Mouse (Mus musculus): ENCODE measurements around the gene Gys1.
"Not testable (repeated sequence)": the region's sequence is repeated elsewhere in the genome, so short reads cannot be mapped to it uniquely, and the experiment has no call there.

Gys1 gene

GRCm38 (mm10) chr7:45457204-45458060 is 22.8 kb downstream of the Gys1 start:
- DNase-seq = no peak

GRCm38 (mm10) chr7:45458748-45459563 is 24.3 kb downstream of the Gys1 start:
- peak; percentile 85 to 86 for DNase-seq

GRCm38 (mm10) chr7:45459564-45460140 is 25.0 kb downstream of the Gys1 start, which contains the start of gene Ftl1:
TSS of gene Ftl1 (minus strand) at chr7:45459884.
- DNase-seq = peak; percentile 93 to 97

DNA sequence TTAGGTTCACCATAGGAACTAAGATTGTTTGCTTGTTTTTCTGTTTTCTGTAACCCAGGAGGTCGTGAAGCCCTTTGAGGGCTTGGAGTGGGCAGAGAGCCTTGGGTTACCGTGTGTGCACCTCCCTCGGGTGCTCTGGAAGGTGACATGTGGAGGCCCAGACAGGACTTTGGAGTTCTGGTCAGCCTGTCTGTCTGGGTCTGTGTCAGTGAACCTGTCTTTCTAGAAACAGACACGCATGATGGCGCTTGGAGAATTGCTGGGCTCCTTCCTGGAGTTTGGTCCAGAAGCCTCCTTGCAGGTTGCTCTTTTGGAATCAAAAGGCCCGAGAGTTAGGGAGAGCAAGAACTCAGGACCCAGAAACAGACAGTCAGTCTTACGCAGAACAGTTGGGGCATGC is 25.7 kb downstream of the Gys1 start:
- no peak for DNase-seq

DNA sequence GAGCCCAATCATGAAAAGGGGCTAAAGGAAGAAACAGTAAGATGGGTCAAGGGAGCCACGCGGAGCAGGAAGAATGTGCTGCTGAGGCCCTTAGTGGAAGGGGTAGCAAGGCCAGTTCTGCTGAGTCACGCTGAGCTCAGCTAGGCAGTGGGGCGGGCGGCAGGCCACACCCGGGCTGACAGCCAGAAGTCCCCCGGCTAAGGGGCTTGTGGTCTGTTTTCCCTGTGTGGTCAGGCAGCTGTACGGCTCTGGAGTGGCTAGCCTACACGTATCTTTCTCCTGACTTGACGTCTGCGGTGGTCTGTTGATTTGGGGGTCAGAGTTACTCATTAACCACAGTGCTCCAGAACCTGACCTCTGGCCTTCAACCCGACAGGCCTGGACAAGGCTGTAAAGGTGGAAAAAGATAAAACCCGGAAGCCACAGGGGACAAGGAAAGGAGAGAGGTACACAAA is 26.2 kb downstream of the Gys1 start:
- DNase-seq = peak; percentile 29 to 56

- DNase-seq = no peak
Observed at GRCm38 (mm10) chr7:45461326-45461725, 26.7 kb downstream of the Gys1 start.

GRCm38 (mm10) chr7:45461781-45462180 is 27.1 kb downstream of the Gys1 start:
- DNase-seq = no peak

GRCm38 (mm10) chr7:45462325-45462724 is 27.7 kb downstream of the Gys1 start:
- DNase-seq = no peak

DNA sequence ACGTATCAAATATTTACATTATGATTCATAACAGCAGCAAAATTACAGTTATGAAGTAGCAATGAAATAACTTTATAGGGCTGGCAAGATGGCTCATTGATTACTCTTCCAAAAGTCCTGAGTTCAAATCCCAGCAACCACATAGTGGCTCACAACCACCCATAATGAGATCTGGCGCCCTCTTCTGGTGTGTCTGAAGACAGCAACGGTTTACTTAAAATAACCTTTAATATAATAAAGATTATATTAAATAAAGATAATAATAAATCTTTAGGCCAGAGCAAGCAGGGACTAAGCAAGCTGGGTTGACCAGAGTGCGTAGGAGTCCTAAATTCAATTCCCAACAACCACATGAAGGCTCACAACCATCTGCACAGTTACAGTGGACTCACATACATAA is 28.2 kb downstream of the Gys1 start:
- not testable (repeated sequence) for DNase-seq

- no peak for DNase-seq
Observed at GRCm38 (mm10) chr7:45463987-45464778, 29.5 kb downstream of the Gys1 start.

DNA sequence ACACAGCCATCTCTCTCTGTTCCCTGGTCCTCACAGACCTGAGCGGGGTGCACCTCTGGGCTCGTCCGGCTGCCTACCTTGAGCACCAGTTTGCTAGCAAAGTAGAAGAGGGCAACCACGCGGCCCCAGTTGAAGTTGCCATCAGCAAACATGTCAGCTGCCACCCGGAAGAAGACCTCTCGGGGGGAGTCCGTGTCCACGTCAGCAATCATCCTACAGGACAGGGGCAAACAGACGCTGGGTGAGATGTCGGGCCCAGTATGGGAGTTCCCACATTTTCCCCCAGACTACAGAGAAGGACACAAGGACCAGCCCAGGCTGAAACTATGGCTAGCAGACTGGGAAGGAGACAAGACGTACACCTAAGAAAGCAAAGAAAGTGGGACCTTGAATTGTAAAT is 30.5 kb downstream of the Gys1 start:
- DNase-seq = no peak

DNA sequence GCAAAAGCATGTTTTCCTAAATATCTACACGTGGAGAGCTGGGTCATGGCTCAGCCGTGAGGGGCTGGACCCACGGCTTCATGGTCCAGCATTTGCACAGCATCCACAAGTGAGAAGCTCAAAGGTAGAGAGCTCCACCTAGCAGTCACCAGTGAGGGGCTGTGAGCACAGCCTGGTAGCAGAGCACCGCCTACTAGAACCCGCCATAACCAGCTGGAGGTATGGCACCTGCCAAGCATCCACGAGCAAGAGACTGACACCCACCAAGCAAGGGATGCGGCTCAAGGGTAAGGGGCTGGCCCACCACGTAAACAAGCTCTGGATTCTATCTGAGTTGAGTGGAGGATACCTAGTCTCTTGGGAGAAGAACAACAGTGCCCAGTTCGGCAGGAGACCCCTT is 30.9 kb downstream of the Gys1 start:
- DNase-seq = peak; percentile 16 to 40

- peak; percentile 87 to 90 for DNase-seq
Observed at GRCm38 (mm10) chr7:45466283-45467089, 31.8 kb downstream of the Gys1 start, which contains the start of gene Bax. TSS of gene Bax (minus strand) at chr7:45466898.

DNA sequence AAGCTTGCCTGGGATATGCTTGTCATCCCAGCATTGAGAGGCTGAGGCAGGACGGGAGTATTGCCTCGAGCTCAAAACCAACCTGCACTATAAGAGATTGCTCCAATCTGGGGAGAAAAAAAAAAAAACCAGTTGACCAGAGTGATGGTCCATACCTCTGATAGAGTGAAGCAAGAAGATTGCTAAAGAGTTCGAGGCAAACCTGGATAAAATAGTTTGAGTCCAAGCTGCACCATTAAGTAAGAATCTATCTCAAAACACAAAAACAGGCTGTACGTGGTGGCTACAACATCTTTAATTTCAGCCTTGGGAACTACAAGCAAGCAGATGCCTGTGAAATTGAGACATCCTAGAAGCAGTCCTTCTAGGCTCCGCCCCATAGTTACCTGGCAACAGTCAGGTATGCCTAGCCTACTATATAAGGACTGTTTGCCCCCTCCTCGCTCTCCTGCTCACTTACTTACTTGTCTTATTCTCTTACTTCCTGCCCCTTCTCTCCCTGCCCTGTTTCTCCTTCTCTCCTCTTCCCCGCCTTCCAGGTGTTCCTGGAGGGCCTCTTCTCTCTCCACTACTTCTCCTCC is 32.5 kb downstream of the Gys1 start:
- no peak for DNase-seq

- peak; percentile 54 to 72 for DNase-seq
Observed at GRCm38 (mm10) chr7:45470869-45471268, 36.2 kb downstream of the Gys1 start.

DNA sequence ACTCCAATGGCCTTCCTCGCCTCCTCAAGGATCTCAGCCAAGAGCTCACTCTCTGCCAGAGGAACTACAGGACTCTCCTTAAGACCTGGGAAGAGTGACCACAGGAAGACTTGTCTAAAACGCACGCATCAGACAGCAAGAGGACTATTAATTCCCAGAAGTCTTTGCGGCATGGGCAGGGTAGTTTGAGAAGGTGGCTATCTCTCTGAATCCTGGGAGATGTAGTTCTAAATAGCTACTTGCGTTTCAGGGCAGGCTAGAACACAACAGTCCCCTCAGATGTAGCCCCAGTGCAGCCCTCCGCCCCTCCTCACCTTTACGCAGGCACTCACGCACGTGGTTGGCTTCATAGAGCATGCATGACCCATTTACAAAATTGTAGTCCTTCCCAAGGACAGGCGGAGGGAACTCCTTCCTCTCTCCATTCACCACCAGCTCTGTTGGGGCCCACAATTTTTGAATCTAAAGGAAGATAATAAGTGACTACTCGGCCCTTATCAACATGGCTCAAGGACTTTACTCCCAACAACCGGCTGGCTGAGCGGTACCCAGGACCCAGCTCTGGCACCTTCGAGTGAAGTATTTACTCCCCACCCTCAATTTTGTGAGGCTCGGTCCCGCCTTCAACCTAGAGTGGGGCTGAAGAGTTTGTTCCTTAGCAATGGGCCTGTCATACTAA is 40.8 kb downstream of the Gys1 start:
- no peak for DNase-seq

GRCm38 (mm10) chr7:45476453-45476852 is 41.8 kb downstream of the Gys1 start:
- no peak for DNase-seq

DNA sequence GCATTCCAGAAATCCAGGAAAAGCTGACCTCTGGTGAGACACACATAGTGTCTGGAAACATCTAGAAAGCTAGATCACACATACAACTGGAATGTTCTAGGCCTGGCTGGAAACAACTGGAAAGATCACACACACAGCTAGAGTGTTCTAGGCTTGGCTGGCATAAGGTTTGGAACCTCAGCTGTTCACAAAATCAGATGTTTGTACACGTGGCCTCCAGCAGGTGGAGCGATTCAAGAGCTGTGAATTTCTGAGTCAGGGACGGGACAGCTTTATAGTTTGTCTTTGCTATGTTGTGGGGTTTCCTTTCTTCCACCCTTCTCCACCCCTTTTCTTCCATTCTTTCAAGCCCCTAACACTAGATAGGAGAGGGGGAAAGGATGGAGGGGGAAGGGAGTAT is 42.4 kb downstream of the Gys1 start:
- DNase-seq = peak; percentile 58 to 62

- DNase-seq = no peak
Observed at GRCm38 (mm10) chr7:45478774-45479173, 44.1 kb downstream of the Gys1 start.

DNA sequence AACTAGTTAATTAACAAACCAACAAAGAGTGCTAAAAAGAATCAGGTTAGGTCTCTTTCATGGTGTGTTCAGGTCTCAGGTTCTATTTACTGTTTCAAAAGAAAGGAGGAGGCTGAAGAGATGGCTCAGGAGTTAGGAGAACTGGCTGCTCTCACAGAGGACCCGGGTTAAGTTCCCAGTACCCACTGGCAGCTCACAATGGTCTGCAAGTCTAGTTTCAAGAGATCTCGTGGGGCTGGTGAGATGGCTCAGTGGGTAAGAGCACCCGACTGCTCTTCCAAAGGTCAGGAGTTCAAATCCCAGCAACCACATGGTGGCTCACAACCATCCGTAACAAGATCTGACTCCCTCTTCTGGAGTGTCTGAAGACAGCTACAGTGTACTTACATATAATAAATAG is 45.7 kb downstream of the Gys1 start:
- DNase-seq = not testable (repeated sequence)

Data from thymus, postnatal 36 days (tissue).